Mouse (Mus musculus) thymus, adult 2 months (tissue): ENCODE data around the gene Ddx54.

Experiments
- CTCF ChIP-seq: fragments of 200-500 bp; IDR thresholded peaks from 2 replicates; pipeline ENCODE4 v1.5.1; 2012; ENCODE audit warnings: mild to moderate bottlenecking, control low read depth, low read length, moderate library complexity, borderline replicate concordance; ENCODE audit not compliant: control insufficient read depth, poor library complexity, insufficient read depth; ENCODE audit errors: extremely low read depth
- POLR2A ChIP-seq: fragments of 200-500 bp; IDR thresholded peaks from 2 replicates; pipeline ENCODE4 v1.6.1; 2012; ENCODE audit warnings: mild to moderate bottlenecking, low read length, control low read depth, moderate library complexity; ENCODE audit not compliant: control insufficient read depth, poor library complexity, insufficient read depth; ENCODE audit errors: extremely low read depth

- no peak for TF ChIP-seq CTCF
- TF ChIP-seq POLR2A = no peak
These were observed 52.3 kb downstream of the Ddx54 start for GRCm38 (mm10) chr5:120664888-120665287.
